Mouse (Mus musculus): Measurements from ENCODE around the gene Hoxc12. TPM values are rescaled to one million over a fixed set of nuclear protein-coding genes. Genes with fewer than 3 reads are reported as not detected.

The Hoxc12 gene
- polyA plus RNA-seq, 1 experiment, result not detected

- H3K27ac ChIP-seq (ENCODE audit: insufficient read depth, low read length), result no peak overlapping the region
- no peaks in the 10 kb centered on the region for H3K4me1 ChIP-seq (ENCODE audit: control insufficient read depth, insufficient read depth, insufficient read length)
- no peak overlapping the region for H3K4me3 ChIP-seq (ENCODE audit: extremely low read depth, insufficient read depth, insufficient read length)
- TF ChIP-seq POLR2A (IDR thresholded peaks at IDR 0.05; ENCODE audit: low read depth, low read length), result no peak
- no peak for TF ChIP-seq CTCF (IDR thresholded peaks at IDR 0.05; ENCODE audit: extremely low read depth, insufficient read depth, insufficient read length, insufficient replicate concordance)
- 7% methylated on average over 12 of the region's 12 CpGs for WGBS
- peaks cover 50% of the 10 kb centered on the region for H3K27me3 ChIP-seq (ENCODE audit: control insufficient read depth, insufficient read depth, low read length)
- DNase-seq (ENCODE audit: low read depth in 1 of 2, low spot score in 2 of 2), result no peak
- H3K36me3 ChIP-seq (ENCODE audit: control insufficient read depth, insufficient read depth, low read length), result no peaks in the 10 kb centered on the region
Observed at GRCm38 (mm10) chr15:102956906-102957305, 20.3 kb downstream of the Hoxc12 start.

- WGBS, result 6% methylated on average over 13 of the region's 13 CpGs
- no peak for DNase-seq (ENCODE audit: low read depth in 1 of 2, low spot score in 2 of 2)
- peaks cover 46% of the 10 kb centered on the region for H3K27me3 ChIP-seq (ENCODE audit: control insufficient read depth, insufficient read depth, low read length)
- no peak overlapping the region for H3K4me3 ChIP-seq (ENCODE audit: extremely low read depth, insufficient read depth, insufficient read length)
- no peak for TF ChIP-seq POLR2A (IDR thresholded peaks at IDR 0.05; ENCODE audit: low read depth, low read length)
- TF ChIP-seq CTCF (IDR thresholded peaks at IDR 0.05; ENCODE audit: extremely low read depth, insufficient read depth, insufficient read length, insufficient replicate concordance), result no peak
- H3K27ac ChIP-seq (ENCODE audit: insufficient read depth, low read length), result no peak overlapping the region
- H3K4me1 ChIP-seq (ENCODE audit: control insufficient read depth, insufficient read depth, insufficient read length), result peaks cover 2% of the 10 kb centered on the region; the same call in 1 of the 2 replicates
- no peaks in the 10 kb centered on the region for H3K36me3 ChIP-seq (ENCODE audit: control insufficient read depth, insufficient read depth, low read length)
Observed at GRCm38 (mm10) chr15:102959663-102960191, 23.2 kb downstream of the Hoxc12 start.

- H3K4me1 ChIP-seq (ENCODE audit: control insufficient read depth, insufficient read depth, insufficient read length), result peaks cover 2% of the 10 kb centered on the region; the same call in 1 of the 2 replicates
- H3K27ac ChIP-seq (ENCODE audit: insufficient read depth, low read length), result no peak overlapping the region
- TF ChIP-seq CTCF (IDR thresholded peaks at IDR 0.05; ENCODE audit: extremely low read depth, insufficient read depth, insufficient read length, insufficient replicate concordance) (no peak), POLR2A (IDR thresholded peaks at IDR 0.05; ENCODE audit: low read depth, low read length) (no peak)
- H3K27me3 ChIP-seq (ENCODE audit: control insufficient read depth, insufficient read depth, low read length), result peaks cover 42% of the 10 kb centered on the region
- H3K4me3 ChIP-seq (ENCODE audit: extremely low read depth, insufficient read depth, insufficient read length), result no peak overlapping the region
- no peaks in the 10 kb centered on the region for H3K36me3 ChIP-seq (ENCODE audit: control insufficient read depth, insufficient read depth, low read length)
- WGBS, result 9% methylated on average over 6 of the region's 6 CpGs
- no peak for DNase-seq (ENCODE audit: low read depth in 1 of 2, low spot score in 2 of 2)
Observed at GRCm38 (mm10) chr15:102961728-102962127, 25.2 kb downstream of the Hoxc12 start.

- no peak for TF ChIP-seq POLR2A (IDR thresholded peaks at IDR 0.05; ENCODE audit: low read depth, low read length)
- no peak for TF ChIP-seq CTCF (IDR thresholded peaks at IDR 0.05; ENCODE audit: extremely low read depth, insufficient read depth, insufficient read length, insufficient replicate concordance)
- Histone ChIP-seq H3K36me3 (ENCODE audit: control insufficient read depth, insufficient read depth, low read length) (no peaks in the 10 kb centered on the region), H3K4me3 (ENCODE audit: extremely low read depth, insufficient read depth, insufficient read length) (no peak overlapping the region), H3K4me1 (ENCODE audit: control insufficient read depth, insufficient read depth, insufficient read length) (peaks cover 2% of the 10 kb centered on the region; the same call in 1 of the 2 replicates), H3K27ac (ENCODE audit: insufficient read depth, low read length) (no peak overlapping the region), H3K27me3 (ENCODE audit: control insufficient read depth, insufficient read depth, low read length) (peaks cover 43% of the 10 kb centered on the region)
- 12% methylated on average over 13 of the region's 13 CpGs for WGBS
- DNase-seq (ENCODE audit: low read depth in 1 of 2, low spot score in 2 of 2), result no peak
Observed at GRCm38 (mm10) chr15:102962492-102962891, 25.9 kb downstream of the Hoxc12 start.

- 16% methylated on average over 8 of the region's 8 CpGs for WGBS
- no peak for TF ChIP-seq POLR2A (IDR thresholded peaks at IDR 0.05; ENCODE audit: low read depth, low read length)
- no peak for TF ChIP-seq CTCF (IDR thresholded peaks at IDR 0.05; ENCODE audit: extremely low read depth, insufficient read depth, insufficient read length, insufficient replicate concordance)
- Histone ChIP-seq H3K4me3 (ENCODE audit: extremely low read depth, insufficient read depth, insufficient read length) (no peak overlapping the region), H3K4me1 (ENCODE audit: control insufficient read depth, insufficient read depth, insufficient read length) (peaks cover 2% of the 10 kb centered on the region; the same call in 1 of the 2 replicates), H3K36me3 (ENCODE audit: control insufficient read depth, insufficient read depth, low read length) (no peaks in the 10 kb centered on the region), H3K27me3 (ENCODE audit: control insufficient read depth, insufficient read depth, low read length) (peaks cover 48% of the 10 kb centered on the region), H3K27ac (ENCODE audit: insufficient read depth, low read length) (no peak overlapping the region)
- no peak for DNase-seq (ENCODE audit: low read depth in 1 of 2, low spot score in 2 of 2)
Observed at GRCm38 (mm10) chr15:102963259-102963658, 26.7 kb downstream of the Hoxc12 start.

GRCm38 (mm10) chr15:102963671-102964640 lies 27.4 kb downstream of the Hoxc12 start:
- Histone ChIP-seq H3K36me3 (ENCODE audit: control insufficient read depth, insufficient read depth, low read length) (no peaks in the 10 kb centered on the region), H3K4me1 (ENCODE audit: control insufficient read depth, insufficient read depth, insufficient read length) (peaks cover 2% of the 10 kb centered on the region; the same call in 1 of the 2 replicates), H3K27ac (ENCODE audit: insufficient read depth, low read length) (no peak overlapping the region), H3K4me3 (ENCODE audit: extremely low read depth, insufficient read depth, insufficient read length) (no peak overlapping the region), H3K27me3 (ENCODE audit: control insufficient read depth, insufficient read depth, low read length) (peaks cover 50% of the 10 kb centered on the region)
- DNase-seq (ENCODE audit: low read depth in 1 of 2, low spot score in 2 of 2), result no peak
- TF ChIP-seq POLR2A (IDR thresholded peaks at IDR 0.05; ENCODE audit: low read depth, low read length) (no peak), CTCF (IDR thresholded peaks at IDR 0.05; ENCODE audit: extremely low read depth, insufficient read depth, insufficient read length, insufficient replicate concordance) (no peak)
- 5% methylated on average over 28 of the region's 28 CpGs for WGBS
